Mouse (Mus musculus): ENCODE data around the gene Lrrc25. TPM values are rescaled to one million over a fixed set of nuclear protein-coding genes. Genes with fewer than 3 reads are reported as not detected.

Lrrc25 gene
- polyA plus RNA-seq, 1 experiment from 2014 or later = 0.57 TPM

GRCm38 (mm10) chr8:70645501-70646224 lies 29.7 kb downstream of the Lrrc25 start:
- Histone ChIP-seq H3K4me1 (ENCODE audit: control insufficient read depth, insufficient read depth, low read length) (peaks cover 26% of the 10 kb centered on the region), H3K27me3 (ENCODE audit: control insufficient read depth, insufficient read depth, low read length) (no peaks in the 10 kb centered on the region), H3K9ac (ENCODE audit: low read length) (peak overlapping the region; percentile 22; the same call in 1 of the 2 replicates), H3K4me2 (ENCODE audit: low read depth, severe bottlenecking) (no peak overlapping the region), H3K27ac (replicated peaks; ENCODE audit: low read depth, low read length) (no peak overlapping the region), H3K36me3 (ENCODE audit: control insufficient read depth, insufficient read depth, low read length) (0 out of 2 replicates have a peak, but pooled peaks cover 4% of the 10 kb centered on the region), H3K4me3 (ENCODE audit: low read depth, low read length) (no peak overlapping the region), H3K9me3 (ENCODE audit: control insufficient read depth, low read length) (no peaks in the 10 kb centered on the region)
- DNase-seq (ENCODE audit: low spot score) (no peak), ATAC-seq (ENCODE audit: insufficient number of reproducible peaks, low FRiP score, low TSS enrichment, low read depth) (no peak)
- 67% methylated on average over 17 of the region's 17 CpGs for WGBS

GRCm38 (mm10) chr8:70646369-70646768 lies 30.4 kb downstream of the Lrrc25 start:
- H3K4me1 ChIP-seq (ENCODE audit: control insufficient read depth, insufficient read depth, low read length) = peaks cover 26% of the 10 kb centered on the region
- no peak overlapping the region for H3K27ac ChIP-seq (replicated peaks; ENCODE audit: low read depth, low read length)
- ATAC-seq (ENCODE audit: insufficient number of reproducible peaks, low FRiP score, low TSS enrichment, low read depth) = no peak
- WGBS = 74% methylated on average over 6 of the region's 6 CpGs
- no peaks in the 10 kb centered on the region for H3K27me3 ChIP-seq (ENCODE audit: control insufficient read depth, insufficient read depth, low read length)
- no peak for DNase-seq (ENCODE audit: low spot score)
- no peak overlapping the region for H3K4me2 ChIP-seq (ENCODE audit: low read depth, severe bottlenecking)
- H3K9ac ChIP-seq (ENCODE audit: low read length) = no peak overlapping the region
- peaks cover 4% of the 10 kb centered on the region; the same call in 1 of the 2 replicates for H3K36me3 ChIP-seq (ENCODE audit: control insufficient read depth, insufficient read depth, low read length)
- no peaks in the 10 kb centered on the region for H3K9me3 ChIP-seq (ENCODE audit: control insufficient read depth, low read length)
- no peak overlapping the region for H3K4me3 ChIP-seq (ENCODE audit: low read depth, low read length)

GRCm38 (mm10) chr8:70646775-70647174 lies 30.8 kb downstream of the Lrrc25 start:
- Histone ChIP-seq H3K27me3 (ENCODE audit: control insufficient read depth, insufficient read depth, low read length) (no peaks in the 10 kb centered on the region), H3K27ac (replicated peaks; ENCODE audit: low read depth, low read length) (peak overlapping the region; percentile 56; the same call in 1 of the 2 replicates), H3K9me3 (ENCODE audit: control insufficient read depth, low read length) (no peaks in the 10 kb centered on the region), H3K36me3 (ENCODE audit: control insufficient read depth, insufficient read depth, low read length) (peaks cover 4% of the 10 kb centered on the region; the same call in 1 of the 2 replicates), H3K4me2 (ENCODE audit: low read depth, severe bottlenecking) (no peak overlapping the region), H3K9ac (ENCODE audit: low read length) (no peak overlapping the region), H3K4me3 (ENCODE audit: low read depth, low read length) (no peak overlapping the region), H3K4me1 (ENCODE audit: control insufficient read depth, insufficient read depth, low read length) (peaks cover 26% of the 10 kb centered on the region)
- ATAC-seq (ENCODE audit: insufficient number of reproducible peaks, low FRiP score, low TSS enrichment, low read depth) (no peak), DNase-seq (ENCODE audit: low spot score) (no peak)

GRCm38 (mm10) chr8:70647343-70648163 lies 31.6 kb downstream of the Lrrc25 start:
- Histone ChIP-seq H3K4me1 (ENCODE audit: control insufficient read depth, insufficient read depth, low read length) (peaks cover 26% of the 10 kb centered on the region), H3K9ac (ENCODE audit: low read length) (peak overlapping the region; percentile 45), H3K27ac (replicated peaks; ENCODE audit: low read depth, low read length) (peak overlapping the region; percentile 56), H3K4me3 (ENCODE audit: low read depth, low read length) (no peak overlapping the region), H3K36me3 (ENCODE audit: control insufficient read depth, insufficient read depth, low read length) (peaks cover 4% of the 10 kb centered on the region; the same call in 1 of the 2 replicates), H3K4me2 (ENCODE audit: low read depth, severe bottlenecking) (no peak overlapping the region), H3K27me3 (ENCODE audit: control insufficient read depth, insufficient read depth, low read length) (no peaks in the 10 kb centered on the region), H3K9me3 (ENCODE audit: control insufficient read depth, low read length) (no peaks in the 10 kb centered on the region)
- ATAC-seq (ENCODE audit: insufficient number of reproducible peaks, low FRiP score, low TSS enrichment, low read depth) (peak; percentile 48), DNase-seq (ENCODE audit: low spot score) (peak; percentile 70)
- WGBS = 35% methylated on average over 8 of the region's 8 CpGs

- Histone ChIP-seq H3K4me2 (ENCODE audit: low read depth, severe bottlenecking) (no peak overlapping the region), H3K9me3 (ENCODE audit: control insufficient read depth, low read length) (no peaks in the 10 kb centered on the region), H3K4me1 (ENCODE audit: control insufficient read depth, insufficient read depth, low read length) (peaks cover 26% of the 10 kb centered on the region), H3K4me3 (ENCODE audit: low read depth, low read length) (no peak overlapping the region), H3K27ac (replicated peaks; ENCODE audit: low read depth, low read length) (peak overlapping the region; percentile 56; the same call in 1 of the 2 replicates), H3K27me3 (ENCODE audit: control insufficient read depth, insufficient read depth, low read length) (no peaks in the 10 kb centered on the region), H3K9ac (ENCODE audit: low read length) (no peak overlapping the region), H3K36me3 (ENCODE audit: control insufficient read depth, insufficient read depth, low read length) (peaks cover 4% of the 10 kb centered on the region; the same call in 1 of the 2 replicates)
- no peak for ATAC-seq (ENCODE audit: insufficient number of reproducible peaks, low FRiP score, low TSS enrichment, low read depth)
- 58% methylated on average over 1 of the region's 1 CpGs for WGBS
- no peak for DNase-seq (ENCODE audit: low spot score)
These were observed 32.1 kb downstream of the Lrrc25 start for GRCm38 (mm10) chr8:70648164-70648442.

- Histone ChIP-seq H3K36me3 (ENCODE audit: control insufficient read depth, insufficient read depth, low read length) (peaks cover 4% of the 10 kb centered on the region; the same call in 1 of the 2 replicates), H3K4me1 (ENCODE audit: control insufficient read depth, insufficient read depth, low read length) (peaks cover 26% of the 10 kb centered on the region), H3K27ac (replicated peaks; ENCODE audit: low read depth, low read length) (no peak overlapping the region)
These were observed 33.0 kb downstream of the Lrrc25 start for GRCm38 (mm10) chr8:70648921-70649320.

GRCm38 (mm10) chr8:70649324-70649723 lies 33.4 kb downstream of the Lrrc25 start:
- Histone ChIP-seq H3K36me3 (ENCODE audit: control insufficient read depth, insufficient read depth, low read length) (peaks cover 4% of the 10 kb centered on the region; the same call in 1 of the 2 replicates), H3K9me3 (ENCODE audit: control insufficient read depth, low read length) (no peaks in the 10 kb centered on the region), H3K4me2 (ENCODE audit: low read depth, severe bottlenecking) (no peak overlapping the region), H3K27me3 (ENCODE audit: control insufficient read depth, insufficient read depth, low read length) (no peaks in the 10 kb centered on the region), H3K4me3 (ENCODE audit: low read depth, low read length) (no peak overlapping the region), H3K9ac (ENCODE audit: low read length) (no peak overlapping the region), H3K4me1 (ENCODE audit: control insufficient read depth, insufficient read depth, low read length) (peaks cover 26% of the 10 kb centered on the region), H3K27ac (replicated peaks; ENCODE audit: low read depth, low read length) (no peak overlapping the region)
- ATAC-seq (ENCODE audit: insufficient number of reproducible peaks, low FRiP score, low TSS enrichment, low read depth) (no peak), DNase-seq (ENCODE audit: low spot score) (no peak)
- WGBS = 83% methylated on average over 4 of the region's 4 CpGs

More at GRCm38 (mm10) chr8:70648921-70649320, 33.0 kb downstream of the Lrrc25 start:
- DNase-seq (ENCODE audit: low spot score) (no peak), ATAC-seq (ENCODE audit: insufficient number of reproducible peaks, low FRiP score, low TSS enrichment, low read depth) (no peak)
- Histone ChIP-seq H3K9me3 (ENCODE audit: control insufficient read depth, low read length) (no peaks in the 10 kb centered on the region), H3K9ac (ENCODE audit: low read length) (no peak overlapping the region), H3K4me3 (ENCODE audit: low read depth, low read length) (no peak overlapping the region), H3K27me3 (ENCODE audit: control insufficient read depth, insufficient read depth, low read length) (no peaks in the 10 kb centered on the region), H3K4me2 (ENCODE audit: low read depth, severe bottlenecking) (no peak overlapping the region)
- WGBS = 48% methylated on average over 3 of the region's 3 CpGs

- no peaks in the 10 kb centered on the region for H3K9me3 ChIP-seq (ENCODE audit: control insufficient read depth, low read length)
- H3K27me3 ChIP-seq (ENCODE audit: control insufficient read depth, insufficient read depth, low read length) = no peaks in the 10 kb centered on the region
- 94% methylated on average over 17 of the region's 17 CpGs for WGBS
- DNase-seq (ENCODE audit: low spot score) (no peak), ATAC-seq (ENCODE audit: insufficient number of reproducible peaks, low FRiP score, low TSS enrichment, low read depth) (no peak)
- H3K4me2 ChIP-seq (ENCODE audit: low read depth, severe bottlenecking) = no peak overlapping the region
- H3K9ac ChIP-seq (ENCODE audit: low read length) = no peak overlapping the region
- H3K4me3 ChIP-seq (ENCODE audit: low read depth, low read length) = no peak overlapping the region
- H3K4me1 ChIP-seq (ENCODE audit: control insufficient read depth, insufficient read depth, low read length) = peaks cover 23% of the 10 kb centered on the region
- no peak overlapping the region for H3K27ac ChIP-seq (replicated peaks; ENCODE audit: low read depth, low read length)
- peaks cover 4% of the 10 kb centered on the region; the same call in 1 of the 2 replicates for H3K36me3 ChIP-seq (ENCODE audit: control insufficient read depth, insufficient read depth, low read length)
These were observed 34.4 kb downstream of the Lrrc25 start for GRCm38 (mm10) chr8:70650351-70650750.

Measured in limb, embryonic 11.5 days (tissue).